Mouse (Mus musculus) forebrain, embryonic 11.5 days (tissue): ENCODE data around the gene L3hypdh. TPM values are rescaled to one million over a fixed set of nuclear protein-coding genes. Genes with fewer than 3 reads are reported as not detected.

ENCODE experiments used
- ATAC-seq: fragments of 200-750 bp; cut with Nextera tagmentation; replicated peaks from 2 replicates; pipeline ENCODE4 v1.8.0; 2017; ENCODE audit warnings: moderate TSS enrichment; ENCODE audit not compliant: low FRiP score
- DNase-seq: peaks from one replicate; pipeline ENCODE4 v3.0.0-alpha.2; 2017; ENCODE audit warnings: low spot score
- H3K27ac ChIP-seq: fragments of 300-500 bp; sonication (generic); 2 replicates; pipeline ENCODE4 v1.5.1; 2014; ENCODE audit warnings: low read depth, low read length
- H3K27me3 ChIP-seq: fragments of 300-500 bp; sonication (generic); 2 replicates; pipeline ENCODE4 v1.6.1; 2014; ENCODE audit warnings: mild to moderate bottlenecking, low read length, mixed read lengths; ENCODE audit not compliant: control insufficient read depth, insufficient read depth
- H3K36me3 ChIP-seq: fragments of 300-500 bp; sonication (generic); 2 replicates; pipeline ENCODE4 v1.6.1; 2014; ENCODE audit warnings: mild to moderate bottlenecking, low read length, moderate library complexity, mixed read lengths; ENCODE audit not compliant: control insufficient read depth, insufficient read depth
- H3K4me1 ChIP-seq: fragments of 300-500 bp; sonication (generic); replicated peaks from 2 replicates; pipeline ENCODE4 v1.6.1; 2014; ENCODE audit warnings: low read length, mixed read lengths; ENCODE audit not compliant: control insufficient read depth, insufficient read depth
- H3K4me2 ChIP-seq: fragments of 300-500 bp; sonication (generic); 2 replicates; pipeline ENCODE4 v1.6.1; 2014; ENCODE audit warnings: low read depth, mild to moderate bottlenecking, low read length, moderate library complexity, mixed read lengths; ENCODE audit not compliant: severe bottlenecking
- H3K4me3 ChIP-seq: fragments of 300-500 bp; sonication (generic); 2 replicates; pipeline ENCODE4 v1.5.1; 2014; ENCODE audit warnings: low read depth, low read length
- H3K9ac ChIP-seq: fragments of 300-500 bp; sonication (generic); 2 replicates; pipeline ENCODE4 v1.6.1; 2014; ENCODE audit warnings: low read length
- H3K9me3 ChIP-seq: fragments of 300-500 bp; sonication (generic); 2 replicates; pipeline ENCODE4 v1.6.1; 2016; ENCODE audit warnings: low read length, mixed read lengths; ENCODE audit not compliant: control insufficient read depth
- WGBS: fragments of 180-500 bp; shearing (Covaris S2); extraction: QIAGEN DNeasy Blood & Tissue Kit; methylation state at CpG from one replicate; pipeline ENCODE4 v1.1.7; 2014; 5-methylcytosine and 5-hydroxymethylcytosine counted together
- polyA plus RNA-seq: library from polyadenylated mRNA; unstranded; fragments of >200 nt; fragmentation: Nextera tagmentation; extraction: Ambion mirVana; gene quantifications from 2 replicates; pipeline ENCODE4 v1.2.1, GENCODE M21; 2014

Gene L3hypdh
- polyA plus RNA-seq, 1 experiment from 2014 or later = 8.3 TPM

- H3K4me1 ChIP-seq = no peaks in the 10 kb centered on the region
- no peaks in the 10 kb centered on the region; the same call in 1 of the 2 replicates for H3K36me3 ChIP-seq
- H3K27ac ChIP-seq = no peak overlapping the region
- WGBS = 96% methylated on average over 4 of the region's 4 CpGs
- ATAC-seq (no peak), DNase-seq (no peak)
- no peak overlapping the region for H3K4me2 ChIP-seq
- H3K27me3 ChIP-seq = no peaks in the 10 kb centered on the region
- no peaks in the 10 kb centered on the region for H3K9me3 ChIP-seq
- no peak overlapping the region for H3K4me3 ChIP-seq
- no peak overlapping the region for H3K9ac ChIP-seq
Observed at GRCm38 (mm10) chr12:72089802-72090201, 4.6 kb upstream of the L3hypdh start.

- Histone ChIP-seq H3K4me1 (peaks cover 6% of the 10 kb centered on the region; the same call in 1 of the 2 replicates), H3K4me2 (peak overlapping the region; percentile 59), H3K4me3 (peak overlapping the region; percentile 65), H3K9ac (peak overlapping the region; percentile 88), H3K9me3 (no peaks in the 10 kb centered on the region), H3K36me3 (no peaks in the 10 kb centered on the region), H3K27ac (peak overlapping the region; percentile 94), H3K27me3 (no peaks in the 10 kb centered on the region)
- ATAC-seq (no peak; the same call in 1 of the 2 replicates), DNase-seq (peak; percentile 58)
- under 1% methylated on average over 18 of the region's 18 CpGs for WGBS
Observed at GRCm38 (mm10) chr12:72086166-72086825, 1.1 kb upstream of the L3hypdh start.

- Histone ChIP-seq H3K9me3 (no peaks in the 10 kb centered on the region), H3K27me3 (no peaks in the 10 kb centered on the region), H3K4me1 (peaks cover 6% of the 10 kb centered on the region; the same call in 1 of the 2 replicates), H3K36me3 (no peaks in the 10 kb centered on the region), H3K9ac (peak overlapping the region; percentile 72), H3K4me3 (peak overlapping the region; percentile 65), H3K27ac (peak overlapping the region; percentile 59), H3K4me2 (peak overlapping the region; percentile 88)
- no peak for ATAC-seq
- under 1% methylated on average over 31 of the region's 31 CpGs for WGBS
- DNase-seq = no peak
Observed at GRCm38 (mm10) chr12:72085024-72085328, 263 bp downstream of the L3hypdh start.

GRCm38 (mm10) chr12:72084261-72085023 lies 797 bp downstream of the L3hypdh start:
- Histone ChIP-seq H3K9ac (peak overlapping the region; percentile 72), H3K4me3 (peak overlapping the region; percentile 65), H3K4me1 (peaks cover 6% of the 10 kb centered on the region; the same call in 1 of the 2 replicates), H3K4me2 (peak overlapping the region; percentile 88), H3K36me3 (no peaks in the 10 kb centered on the region), H3K27me3 (no peaks in the 10 kb centered on the region), H3K27ac (peak overlapping the region; percentile 59), H3K9me3 (no peaks in the 10 kb centered on the region)
- no peak for DNase-seq
- 3% methylated on average over 46 of the region's 46 CpGs for WGBS
- ATAC-seq = no peak; the same call in 1 of the 2 replicates

GRCm38 (mm10) chr12:72083265-72083664 lies 2.0 kb downstream of the L3hypdh start:
- H3K27me3 ChIP-seq = no peaks in the 10 kb centered on the region
- no peak for DNase-seq

GRCm38 (mm10) chr12:72082370-72082769 lies 2.9 kb downstream of the L3hypdh start:
- no peak overlapping the region for H3K27ac ChIP-seq
- H3K27me3 ChIP-seq = no peaks in the 10 kb centered on the region
- no peaks in the 10 kb centered on the region for H3K9me3 ChIP-seq
- peak overlapping the region; percentile 21; the same call in 1 of the 2 replicates for H3K4me2 ChIP-seq
- no peak overlapping the region for H3K9ac ChIP-seq
- H3K36me3 ChIP-seq = no peaks in the 10 kb centered on the region
- H3K4me1 ChIP-seq = peaks cover 6% of the 10 kb centered on the region; the same call in 1 of the 2 replicates
- H3K4me3 ChIP-seq = no peak overlapping the region
- WGBS = 35% methylated on average over 18 of the region's 18 CpGs
- DNase-seq = peak; percentile 58
- ATAC-seq = no peak

More at GRCm38 (mm10) chr12:72083265-72083664, 2.0 kb downstream of the L3hypdh start:
- Histone ChIP-seq H3K4me1 (peaks cover 6% of the 10 kb centered on the region; the same call in 1 of the 2 replicates), H3K4me3 (no peak overlapping the region), H3K9ac (no peak overlapping the region), H3K9me3 (no peaks in the 10 kb centered on the region), H3K4me2 (no peak overlapping the region), H3K36me3 (no peaks in the 10 kb centered on the region), H3K27ac (no peak overlapping the region)
- 87% methylated on average over 9 of the region's 9 CpGs for WGBS
- ATAC-seq = no peak

- Histone ChIP-seq H3K27ac (no peak overlapping the region), H3K9ac (no peak overlapping the region), H3K9me3 (no peaks in the 10 kb centered on the region), H3K27me3 (no peaks in the 10 kb centered on the region), H3K4me3 (no peak overlapping the region), H3K4me2 (peak overlapping the region; percentile 21; the same call in 1 of the 2 replicates), H3K36me3 (no peaks in the 10 kb centered on the region), H3K4me1 (peaks cover 6% of the 10 kb centered on the region; the same call in 1 of the 2 replicates)
- DNase-seq = no peak
- WGBS = 77% methylated on average over 3 of the region's 3 CpGs
- ATAC-seq = no peak
Observed at GRCm38 (mm10) chr12:72081961-72082360, 3.3 kb downstream of the L3hypdh start.

GRCm38 (mm10) chr12:72078248-72078647 lies 7.0 kb downstream of the L3hypdh start:
- 91% methylated on average over 3 of the region's 3 CpGs for WGBS

More at GRCm38 (mm10) chr12:72078248-72078647, 7.0 kb downstream of the L3hypdh start:
- Histone ChIP-seq H3K27me3 (no peaks in the 10 kb centered on the region), H3K4me2 (no peak overlapping the region), H3K9me3 (no peaks in the 10 kb centered on the region), H3K4me3 (no peak overlapping the region), H3K9ac (no peak overlapping the region), H3K36me3 (no peaks in the 10 kb centered on the region), H3K4me1 (no peaks in the 10 kb centered on the region), H3K27ac (no peak overlapping the region)
- ATAC-seq = no peak
- DNase-seq = no peak
